Mouse (Mus musculus) heart, adult 2 months (tissue): ENCODE data around the gene Ano2.

ENCODE experiments used
- CTCF ChIP-seq: fragments of 200-600 bp; IDR thresholded peaks from 2 replicates; pipeline ENCODE4 v1.8.1; 2022; ENCODE audit warnings: antibody characterized with exemption, mild to moderate bottlenecking, moderate library complexity
- EP300 ChIP-seq: fragments of 200-500 bp; IDR thresholded peaks from 2 replicates; pipeline ENCODE4 v1.6.1; 2011; ENCODE audit warnings: low read depth, low read length, control low read depth; ENCODE audit not compliant: insufficient read depth

DNA sequence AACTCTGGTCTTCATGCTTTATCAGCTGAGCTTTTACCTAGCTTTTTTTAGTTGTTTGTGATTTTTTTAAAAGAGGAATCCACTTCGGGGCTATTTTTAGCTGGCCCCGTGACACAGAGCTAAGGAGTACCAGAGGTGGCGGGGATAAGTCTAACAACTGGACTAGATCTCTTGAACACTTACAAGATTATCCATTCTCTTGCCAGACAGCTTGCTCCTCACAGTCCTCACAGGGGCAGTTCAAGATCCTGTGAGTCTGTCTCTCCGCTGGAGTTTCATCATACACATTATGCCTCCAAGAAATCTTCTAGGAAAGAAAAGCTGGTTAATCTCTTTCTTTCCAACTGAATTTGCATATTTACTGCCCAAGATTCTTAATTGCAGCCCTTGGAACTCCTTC is 293.8 kb downstream of the Ano2 start:
- TF ChIP-seq CTCF (no peak), EP300 (no peak)
